Mouse (Mus musculus): ENCODE results near the gene Cdip1. TPM values are rescaled to one million over a fixed set of nuclear protein-coding genes. Genes with fewer than 3 reads are reported as not detected.
"Not testable (repeated sequence)": the region's sequence is repeated elsewhere in the genome, so short reads cannot be mapped to it uniquely, and the experiment has no call there.

Cdip1 gene
- polyA plus RNA-seq, 1 experiment: 30.3 TPM

DNA sequence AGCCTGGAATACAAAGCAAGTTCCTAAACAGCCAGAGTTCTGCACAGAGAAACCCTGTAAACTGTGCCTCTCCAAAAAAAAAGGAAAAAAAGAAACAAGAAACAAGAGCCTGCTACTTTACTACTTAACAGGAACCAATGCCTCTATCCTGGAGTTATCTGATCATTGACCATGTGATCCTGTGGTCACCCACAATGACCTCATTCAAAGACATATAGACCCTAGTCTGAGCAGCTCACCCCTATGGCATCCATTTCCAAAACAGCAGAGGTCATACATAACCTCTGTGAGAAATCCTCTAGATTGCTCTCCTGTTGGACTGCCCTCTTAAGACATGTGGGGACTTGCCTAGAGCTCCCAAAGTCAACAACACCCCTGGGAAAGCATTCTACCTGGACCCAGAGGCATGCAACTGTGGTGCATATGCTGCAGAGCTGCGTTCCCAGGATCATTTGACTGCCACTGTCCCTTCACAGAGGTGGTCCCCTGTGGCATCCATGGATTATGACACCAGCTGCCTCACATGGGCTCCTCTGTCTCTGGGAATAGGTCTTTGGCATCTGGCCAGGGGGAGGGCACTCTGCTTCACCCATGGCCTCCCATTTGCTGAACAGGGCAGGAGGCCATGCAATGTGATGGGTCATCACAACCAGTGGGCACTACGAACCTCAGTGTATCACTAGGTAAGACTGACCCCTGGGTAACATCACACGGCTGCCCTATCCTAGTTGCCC is 12.8 kb downstream of the Cdip1 start:
- TF ChIP-seq CTCF (IDR thresholded peaks at IDR 0.05; ENCODE audit: borderline replicate concordance, insufficient read depth, low read length): no peak
- no peak for TF ChIP-seq POLR2A (IDR thresholded peaks at IDR 0.05; ENCODE audit: low read depth, low read length)
- H3K4me3 ChIP-seq (ENCODE audit: insufficient read depth, low read length): no peak overlapping the region
- peak overlapping the region; percentile 81 for H3K27ac ChIP-seq (ENCODE audit: insufficient read depth, low read length)
- peaks cover 26% of the 10 kb centered on the region for H3K4me1 ChIP-seq (ENCODE audit: control insufficient read depth, insufficient read depth, low read length)

DNA sequence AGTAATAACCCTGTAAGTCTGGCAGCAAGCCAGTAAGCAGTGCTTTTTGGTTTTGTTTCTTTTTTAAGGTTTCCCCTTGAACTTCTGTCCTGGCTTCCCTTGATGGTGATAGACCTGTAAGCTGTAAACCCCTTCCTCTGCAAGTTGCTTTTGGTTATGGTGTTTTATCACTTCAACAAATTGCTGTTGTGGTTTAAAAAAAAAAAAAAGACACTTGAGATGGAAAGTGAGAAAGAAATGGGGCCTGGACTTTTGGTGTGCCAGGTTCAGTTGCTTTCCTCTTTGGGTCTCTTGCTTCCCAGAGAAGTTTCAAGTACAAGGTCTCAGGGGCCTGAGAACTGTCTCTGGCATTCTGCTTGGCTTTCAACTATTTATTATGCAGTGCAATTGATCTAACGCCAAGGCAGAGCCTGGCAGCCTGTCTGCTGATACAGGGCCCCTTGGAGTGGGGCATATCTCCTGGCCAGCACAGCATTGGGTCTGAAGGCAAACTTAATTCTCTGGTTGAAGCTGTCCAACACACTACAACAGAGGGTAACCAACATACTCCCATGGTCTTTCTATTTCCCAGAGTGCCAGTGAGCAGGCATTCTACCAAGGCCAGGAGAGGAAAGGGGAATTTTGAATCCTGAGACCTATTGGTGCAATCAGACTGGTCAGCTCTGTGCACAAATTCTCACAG is 16.7 kb downstream of the Cdip1 start:
- TF ChIP-seq CTCF (IDR thresholded peaks at IDR 0.05; ENCODE audit: borderline replicate concordance, insufficient read depth, low read length): no peak
- TF ChIP-seq POLR2A (IDR thresholded peaks at IDR 0.05; ENCODE audit: low read depth, low read length): no peak

DNA sequence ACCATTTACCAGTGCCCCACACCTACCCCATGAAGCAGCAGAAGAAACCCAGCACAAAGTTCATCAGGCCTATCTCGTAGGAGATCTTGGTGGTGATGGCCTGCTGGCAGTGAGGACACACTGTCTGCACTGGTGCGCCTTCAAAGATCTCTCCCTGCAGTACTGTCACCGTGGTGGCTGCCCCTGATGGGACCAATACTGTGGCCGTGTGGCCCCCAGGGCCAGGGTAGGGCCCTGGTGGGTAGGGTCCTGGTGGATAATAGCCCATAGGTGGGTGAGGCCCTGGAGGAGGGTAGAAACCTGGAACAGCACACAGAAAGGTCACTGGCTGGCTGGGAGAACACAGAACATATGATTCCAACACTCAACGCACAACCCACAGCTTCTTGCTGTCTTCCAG is 21.4 kb downstream of the Cdip1 start:
- Histone ChIP-seq H3K4me3 (ENCODE audit: insufficient read depth, low read length) (no peak overlapping the region), H3K4me1 (ENCODE audit: control insufficient read depth, insufficient read depth, low read length) (no peaks in the 10 kb centered on the region), H3K27ac (ENCODE audit: insufficient read depth, low read length) (no peak overlapping the region)
- TF ChIP-seq CTCF (IDR thresholded peaks at IDR 0.05; ENCODE audit: borderline replicate concordance, insufficient read depth, low read length) (no peak), POLR2A (IDR thresholded peaks at IDR 0.05; ENCODE audit: low read depth, low read length) (no peak)

More for the DNA sequence above, 16.7 kb downstream of the Cdip1 start:
- Histone ChIP-seq H3K4me1 (ENCODE audit: control insufficient read depth, insufficient read depth, low read length) (peaks cover 16% of the 10 kb centered on the region; the same call in 1 of the 2 replicates), H3K27ac (ENCODE audit: insufficient read depth, low read length) (no peak overlapping the region), H3K4me3 (ENCODE audit: insufficient read depth, low read length) (no peak overlapping the region)

DNA sequence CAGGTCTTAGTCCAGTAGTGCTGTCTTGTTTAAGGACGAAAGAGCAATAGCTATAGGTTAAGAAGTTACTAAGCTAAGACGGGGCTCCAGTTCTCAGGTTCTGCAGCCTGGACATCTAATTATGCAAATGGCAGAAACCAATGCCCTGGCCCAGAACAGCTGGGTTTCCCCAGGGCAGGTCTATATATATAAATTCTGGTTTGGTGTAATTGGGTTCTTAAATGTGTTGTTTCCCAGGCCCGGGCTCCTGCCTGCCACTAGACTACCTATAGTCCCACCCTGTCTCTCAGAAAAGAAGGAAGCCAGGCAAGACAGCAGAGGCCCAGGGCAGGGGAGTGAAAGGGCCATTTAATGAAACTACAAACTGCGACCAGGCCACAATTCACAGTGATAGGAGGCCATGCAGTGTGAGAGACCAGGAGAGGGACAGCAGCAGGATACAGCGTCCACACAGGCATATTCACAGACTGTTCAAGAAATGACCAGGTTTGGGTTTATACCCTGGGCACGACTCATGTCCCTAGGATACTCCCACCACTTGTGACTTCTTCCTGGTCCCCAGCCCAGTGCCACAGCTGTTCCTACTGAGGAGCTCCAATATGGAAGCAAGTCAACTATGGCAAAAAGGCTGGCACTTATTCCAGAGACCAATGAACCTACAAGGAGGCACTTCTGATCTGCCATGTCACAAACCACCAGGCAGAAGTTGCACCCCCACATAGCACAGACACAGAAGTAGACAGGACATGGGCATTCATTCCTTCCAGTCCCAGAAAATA is 22.9 kb downstream of the Cdip1 start:
- TF ChIP-seq POLR2A (IDR thresholded peaks at IDR 0.05; ENCODE audit: low read depth, low read length) (no peak), CTCF (IDR thresholded peaks at IDR 0.05; ENCODE audit: borderline replicate concordance, insufficient read depth, low read length) (no peak)
- no peak overlapping the region for H3K4me3 ChIP-seq (ENCODE audit: insufficient read depth, low read length)
- H3K27ac ChIP-seq (ENCODE audit: insufficient read depth, low read length): no peak overlapping the region
- no peaks in the 10 kb centered on the region for H3K4me1 ChIP-seq (ENCODE audit: control insufficient read depth, insufficient read depth, low read length)

DNA sequence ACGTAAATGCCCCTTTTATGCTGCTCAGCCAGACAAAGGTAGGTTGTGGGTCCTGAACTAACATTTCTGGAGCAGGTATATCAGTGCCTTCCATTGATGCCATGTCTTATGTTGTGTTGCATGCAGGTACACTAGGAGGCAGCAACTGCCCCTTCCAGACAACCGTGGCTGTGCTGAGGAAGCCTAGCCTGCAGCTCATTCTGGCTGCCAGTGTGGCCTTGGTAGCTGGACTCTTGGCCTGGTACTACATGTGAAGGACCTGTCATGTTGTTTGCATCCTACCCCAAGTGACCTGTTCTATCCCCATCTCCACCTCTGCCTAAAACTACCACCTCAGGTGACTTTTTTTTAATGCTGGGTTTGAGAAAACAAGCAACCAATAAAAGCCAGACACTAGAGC is 24.2 kb downstream of the Cdip1 start:
- Histone ChIP-seq H3K4me3 (ENCODE audit: insufficient read depth, low read length) (no peak overlapping the region), H3K4me1 (ENCODE audit: control insufficient read depth, insufficient read depth, low read length) (no peaks in the 10 kb centered on the region), H3K27ac (ENCODE audit: insufficient read depth, low read length) (no peak overlapping the region)
- no peak for TF ChIP-seq POLR2A (IDR thresholded peaks at IDR 0.05; ENCODE audit: low read depth, low read length)
- TF ChIP-seq CTCF (IDR thresholded peaks at IDR 0.05; ENCODE audit: borderline replicate concordance, insufficient read depth, low read length): no peak

DNA sequence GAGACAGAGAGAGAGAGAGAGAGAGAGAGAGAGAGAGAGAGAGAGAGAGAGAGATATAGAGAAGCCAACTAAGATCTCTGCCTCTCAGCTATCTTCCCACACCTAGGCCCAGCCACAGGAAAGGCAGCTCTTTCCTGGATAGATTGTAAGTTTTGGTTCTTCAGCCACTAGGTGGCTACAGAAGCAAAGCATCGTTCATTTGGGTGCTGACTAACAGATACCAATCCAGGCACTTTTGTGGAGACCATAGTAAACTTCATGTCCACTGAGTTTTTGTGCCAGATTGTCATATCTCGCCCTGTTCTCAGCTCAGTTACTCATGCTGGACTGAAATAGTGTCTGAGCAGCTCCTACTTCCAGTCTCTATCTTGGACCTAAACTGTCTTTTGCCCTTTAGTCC is 26.8 kb downstream of the Cdip1 start:
- Histone ChIP-seq H3K4me3 (ENCODE audit: insufficient read depth, low read length) (no peak overlapping the region), H3K27ac (ENCODE audit: insufficient read depth, low read length) (peak overlapping the region; percentile 2; the same call in 1 of the 2 replicates), H3K4me1 (ENCODE audit: control insufficient read depth, insufficient read depth, low read length) (no peaks in the 10 kb centered on the region)
- no peak for TF ChIP-seq CTCF (IDR thresholded peaks at IDR 0.05; ENCODE audit: borderline replicate concordance, insufficient read depth, low read length)

DNA sequence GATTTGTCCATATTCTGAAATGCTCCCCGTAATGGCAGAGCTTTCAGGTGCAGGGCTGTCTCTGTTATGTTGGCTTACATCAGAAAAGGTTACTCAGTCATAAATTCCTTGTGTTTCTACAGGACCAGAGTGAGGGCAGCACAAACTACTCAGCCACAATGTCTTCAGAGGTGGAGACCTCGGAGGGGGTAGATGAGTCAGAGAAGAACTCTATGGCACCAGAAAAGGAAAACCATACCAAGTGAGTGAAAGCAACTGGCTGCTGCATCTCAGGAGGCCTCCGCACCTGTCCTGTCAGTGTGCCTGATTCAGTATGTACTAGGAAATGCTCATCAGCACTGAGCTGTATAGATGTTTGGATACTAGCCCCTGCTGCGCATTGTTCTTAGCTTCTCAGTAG is 27.7 kb downstream of the Cdip1 start:
- H3K4me3 ChIP-seq (ENCODE audit: insufficient read depth, low read length): no peak overlapping the region
- no peaks in the 10 kb centered on the region for H3K4me1 ChIP-seq (ENCODE audit: control insufficient read depth, insufficient read depth, low read length)
- no peak overlapping the region for H3K27ac ChIP-seq (ENCODE audit: insufficient read depth, low read length)
- TF ChIP-seq POLR2A (IDR thresholded peaks at IDR 0.05; ENCODE audit: low read depth, low read length): no peak
- no peak for TF ChIP-seq CTCF (IDR thresholded peaks at IDR 0.05; ENCODE audit: borderline replicate concordance, insufficient read depth, low read length)

DNA sequence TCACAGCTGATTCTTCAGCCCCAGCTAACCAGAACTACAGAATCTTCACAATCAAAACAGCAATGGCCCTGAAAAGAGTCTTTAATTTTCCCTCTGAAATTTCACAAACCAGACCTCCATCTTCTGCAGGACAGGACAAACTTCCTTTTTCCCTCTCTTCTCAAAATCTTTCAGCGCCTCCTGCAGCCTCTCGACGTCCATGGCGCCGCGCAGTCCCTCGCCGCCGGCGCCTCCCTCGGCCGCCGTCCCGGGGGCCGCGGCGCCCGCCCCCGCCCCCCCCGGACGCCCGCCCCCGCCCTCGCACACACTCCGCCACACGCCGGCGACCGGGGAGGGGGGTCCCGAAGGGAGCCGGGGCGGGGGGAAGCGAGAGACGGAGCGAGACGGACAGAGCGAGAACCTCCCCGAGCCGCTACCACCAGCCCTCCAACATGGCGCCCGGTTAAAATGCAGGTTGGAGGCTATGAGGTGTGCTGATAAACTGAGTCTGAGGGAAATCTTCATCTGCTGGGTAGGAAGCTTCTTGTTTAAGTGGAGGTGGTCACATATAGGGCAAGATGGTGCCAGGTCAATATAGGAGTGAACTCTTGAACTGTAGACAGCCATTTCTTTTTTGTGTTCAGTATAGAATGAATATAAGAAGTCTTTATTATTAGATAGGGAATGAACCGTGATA is 33.3 kb downstream of the Cdip1 start:
- H3K4me3 ChIP-seq (ENCODE audit: insufficient read depth, low read length): peak overlapping the region; percentile 42
- not testable (repeated sequence) for H3K4me1 ChIP-seq (ENCODE audit: control insufficient read depth, insufficient read depth, low read length); H3K27ac ChIP-seq (ENCODE audit: insufficient read depth, low read length)

DNA sequence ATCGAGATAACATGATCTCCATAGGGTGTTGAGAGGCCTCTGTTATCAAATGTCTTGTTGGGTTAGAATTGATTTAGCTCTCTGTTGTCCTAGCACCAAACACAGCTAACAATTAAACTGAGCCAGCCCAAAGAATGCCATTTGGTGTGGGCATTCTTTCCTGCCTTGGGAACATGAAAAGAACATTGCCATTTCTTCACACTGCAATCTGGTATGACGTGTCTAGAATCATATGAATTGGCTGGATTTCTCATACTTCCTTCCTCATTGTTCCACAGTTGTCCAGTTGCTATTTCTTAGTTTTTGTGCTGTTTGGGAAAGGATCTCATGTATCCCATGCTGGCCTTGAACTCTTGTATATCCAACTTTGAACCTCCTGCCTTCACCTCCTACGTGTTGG is 36.0 kb downstream of the Cdip1 start:
- H3K4me1 ChIP-seq (ENCODE audit: control insufficient read depth, insufficient read depth, low read length): no peaks in the 10 kb centered on the region
- TF ChIP-seq POLR2A (IDR thresholded peaks at IDR 0.05; ENCODE audit: low read depth, low read length) (no peak), CTCF (IDR thresholded peaks at IDR 0.05; ENCODE audit: borderline replicate concordance, insufficient read depth, low read length) (no peak)

More for the DNA sequence above, 36.0 kb downstream of the Cdip1 start:
- Histone ChIP-seq H3K4me3 (ENCODE audit: insufficient read depth, low read length) (no peak overlapping the region), H3K27ac (ENCODE audit: insufficient read depth, low read length) (no peak overlapping the region)
